Mouse (Mus musculus) G1E-ER4 (cell line): ENCODE data around the gene Tenm4. TPM values are rescaled to one million over a fixed set of nuclear protein-coding genes. Genes with fewer than 3 reads are reported as not detected.

Source experiments
- GATA1 ChIP-seq: IDR thresholded peaks from one replicate; pipeline ENCODE4 v1.8.0; 2012; ENCODE audit warnings: low read length, inconsistent platforms
- polyA plus RNA-seq: library from polyadenylated mRNA; stranded (reverse); fragments of >175 nt; gene quantifications from 2 replicates; pipeline ENCODE4 v1.2.3, GENCODE M21; 2012

Tenm4 gene
- polyA plus RNA-seq, 1 experiment = not detected

GRCm38 (mm10) chr7:96270684-96271083, 99.6 kb downstream of the Tenm4 start:
- no peak for TF ChIP-seq GATA1

DNA sequence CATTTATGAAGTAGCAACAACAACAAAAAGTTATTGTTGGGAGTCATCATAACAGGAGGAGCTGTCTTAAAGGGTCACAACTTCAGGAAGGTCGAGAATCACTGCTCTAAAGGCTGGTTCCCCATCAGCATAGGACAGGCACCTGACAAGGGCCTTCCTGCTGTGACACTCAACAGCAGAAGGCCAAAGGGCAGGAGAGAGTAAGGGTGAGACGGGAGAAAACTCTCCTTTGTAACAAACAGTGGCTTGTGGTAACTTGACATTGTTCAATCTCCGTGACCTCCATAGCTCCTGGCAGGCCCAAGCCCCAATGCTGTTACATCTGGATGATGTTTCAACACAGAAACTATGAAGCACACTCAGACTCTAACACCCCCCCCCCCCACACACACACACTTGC, 101.0 kb downstream of the Tenm4 start:
- no peak for TF ChIP-seq GATA1

- no peak for TF ChIP-seq GATA1
Measured at GRCm38 (mm10) chr7:96274486-96274885, 103.4 kb downstream of the Tenm4 start.

DNA sequence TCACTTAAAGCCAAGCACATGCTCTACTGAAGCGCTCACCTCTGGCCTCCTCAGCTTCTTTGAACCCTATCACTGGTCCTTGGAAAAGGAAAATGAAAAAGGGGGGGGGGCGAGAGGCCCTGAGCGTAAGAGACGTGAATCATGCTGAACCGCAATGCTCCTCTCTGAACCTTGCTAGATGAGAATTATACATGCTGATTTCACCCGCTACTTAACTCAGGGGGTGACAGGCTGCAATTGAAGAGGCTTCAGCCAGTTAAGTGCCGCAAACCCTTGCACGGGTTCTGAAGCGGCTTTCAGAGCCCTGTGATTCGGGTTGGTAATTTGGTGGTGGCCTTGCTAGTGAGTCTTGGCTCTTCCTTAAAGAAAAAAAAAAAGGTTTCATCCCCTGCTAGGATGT, 106.5 kb downstream of the Tenm4 start:
- no peak for TF ChIP-seq GATA1

DNA sequence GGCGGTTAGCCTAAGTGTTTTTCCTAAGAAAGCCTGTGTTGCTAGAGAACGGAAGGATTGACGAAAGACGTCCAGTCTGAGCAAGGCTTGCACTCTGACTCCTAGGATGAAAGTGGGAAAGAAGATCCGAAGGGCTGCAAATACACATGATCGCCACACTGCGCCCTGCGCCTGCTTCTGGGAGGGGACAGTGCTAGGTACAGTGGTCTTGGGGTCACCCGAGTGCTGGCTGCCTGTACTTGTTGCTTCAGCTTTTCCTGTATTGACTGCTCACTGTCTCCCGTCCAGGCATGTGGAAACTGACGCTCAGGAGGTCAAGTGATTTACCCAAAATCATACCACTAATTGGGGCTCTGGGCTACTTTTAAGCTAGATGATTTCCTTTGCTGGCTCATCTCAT, 107.3 kb downstream of the Tenm4 start:
- no peak for TF ChIP-seq GATA1

DNA sequence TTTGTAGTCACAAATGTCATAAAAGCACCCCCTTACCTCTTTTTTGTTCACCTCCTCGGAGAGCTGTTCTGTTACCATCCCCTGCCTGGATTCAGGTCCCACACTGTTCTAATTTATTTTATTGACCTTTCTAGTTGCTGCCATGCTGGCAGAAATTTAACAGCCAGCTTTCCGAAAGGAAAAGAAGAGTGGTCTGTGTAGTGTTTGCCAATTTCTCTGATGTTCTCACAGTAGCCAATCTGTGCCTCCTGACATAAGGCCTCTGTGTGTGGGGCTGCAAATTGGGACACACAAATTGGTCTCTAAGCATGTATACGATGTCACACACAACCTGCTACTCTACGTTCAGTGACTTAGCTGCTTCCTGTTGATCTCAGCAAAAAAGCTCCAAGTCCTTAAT, 109.7 kb downstream of the Tenm4 start:
- no peak for TF ChIP-seq GATA1

DNA sequence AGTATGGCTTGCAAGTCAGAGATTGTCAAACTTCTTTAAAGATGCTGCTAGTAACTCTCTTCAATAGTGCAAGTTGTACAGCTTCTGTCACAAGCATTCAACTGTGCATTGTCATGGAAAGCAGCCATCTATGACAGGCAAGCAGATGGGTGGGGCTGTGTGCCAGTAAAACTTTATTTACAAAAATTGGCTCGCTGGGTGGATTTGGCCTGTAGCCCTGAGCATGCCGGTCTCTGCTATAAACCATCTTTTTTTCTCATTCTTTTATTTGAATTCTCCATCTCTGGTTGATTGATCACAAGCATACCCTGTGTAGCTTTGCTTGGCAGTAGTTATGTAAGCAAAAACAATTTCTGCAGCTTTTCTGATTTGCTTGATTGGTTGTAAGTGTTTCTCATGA, 119.5 kb downstream of the Tenm4 start:
- TF ChIP-seq GATA1 = no peak

DNA sequence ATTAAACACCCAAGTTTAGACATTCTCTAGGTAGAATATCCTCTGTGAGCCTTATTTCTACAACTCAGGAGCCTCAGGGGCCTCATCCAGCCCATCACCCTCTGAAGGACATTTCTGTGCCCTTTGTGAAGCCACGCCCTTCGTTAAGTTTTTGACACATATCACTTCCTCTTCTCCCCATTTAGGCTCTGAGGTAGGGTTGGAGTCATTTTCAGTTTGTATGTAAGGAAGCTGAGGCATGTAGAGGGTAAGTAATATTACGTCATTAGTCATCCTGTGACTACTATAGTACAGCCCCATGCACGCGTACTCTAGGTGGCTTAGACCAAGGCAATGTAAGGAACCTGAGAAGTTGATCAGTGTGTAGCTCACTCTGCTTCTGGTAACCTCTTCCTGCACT, 124.9 kb downstream of the Tenm4 start:
- TF ChIP-seq GATA1 = no peak

GRCm38 (mm10) chr7:96300826-96301397, 129.9 kb downstream of the Tenm4 start:
- no peak for TF ChIP-seq GATA1

DNA sequence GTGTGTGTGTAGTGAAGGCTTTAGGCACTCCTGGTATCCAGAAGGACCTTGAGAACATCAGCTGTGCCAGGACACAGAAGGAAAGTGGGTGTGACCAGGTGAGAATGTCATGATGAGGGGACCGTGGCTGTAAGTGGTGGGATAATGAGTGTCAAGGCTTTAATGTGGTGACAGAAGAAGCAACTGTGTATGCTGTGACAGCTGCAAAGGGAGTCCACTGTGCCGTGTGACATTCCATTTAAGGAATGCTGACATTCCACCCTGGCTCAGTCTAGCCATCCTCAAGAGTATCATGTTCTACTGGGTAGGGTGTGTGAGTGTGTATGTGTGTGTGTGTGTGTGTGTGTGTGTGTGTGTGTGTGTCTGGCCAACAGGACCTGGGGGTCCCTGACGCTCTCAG, 130.8 kb downstream of the Tenm4 start:
- TF ChIP-seq GATA1 = no peak

DNA sequence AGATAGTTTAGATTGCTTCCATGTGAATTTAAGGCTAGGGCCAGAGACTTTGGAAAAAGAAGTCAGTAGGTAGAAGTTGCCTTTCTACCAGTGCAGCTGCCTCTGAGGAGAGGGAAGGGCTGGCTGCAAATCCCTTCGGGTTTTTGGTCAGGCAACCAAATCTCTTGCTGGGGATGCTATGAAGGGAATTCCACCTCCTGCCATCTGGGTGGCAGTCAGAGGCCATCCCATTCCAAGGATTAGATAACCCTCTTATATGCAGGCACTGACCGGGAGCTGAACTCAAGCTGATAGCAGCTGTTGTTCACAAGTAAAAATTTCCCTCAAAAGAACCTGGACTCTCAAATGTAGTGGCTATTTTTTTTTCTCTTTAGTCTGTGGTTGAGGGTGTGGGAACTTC, 132.9 kb downstream of the Tenm4 start:
- TF ChIP-seq GATA1 = no peak

- TF ChIP-seq GATA1 = no peak
Measured at GRCm38 (mm10) chr7:96305382-96305935, 134.4 kb downstream of the Tenm4 start.

- TF ChIP-seq GATA1 = no peak
Measured at GRCm38 (mm10) chr7:96308106-96308505, 137.1 kb downstream of the Tenm4 start.

- no peak for TF ChIP-seq GATA1
Measured at GRCm38 (mm10) chr7:96329343-96329742, 158.3 kb downstream of the Tenm4 start.

DNA sequence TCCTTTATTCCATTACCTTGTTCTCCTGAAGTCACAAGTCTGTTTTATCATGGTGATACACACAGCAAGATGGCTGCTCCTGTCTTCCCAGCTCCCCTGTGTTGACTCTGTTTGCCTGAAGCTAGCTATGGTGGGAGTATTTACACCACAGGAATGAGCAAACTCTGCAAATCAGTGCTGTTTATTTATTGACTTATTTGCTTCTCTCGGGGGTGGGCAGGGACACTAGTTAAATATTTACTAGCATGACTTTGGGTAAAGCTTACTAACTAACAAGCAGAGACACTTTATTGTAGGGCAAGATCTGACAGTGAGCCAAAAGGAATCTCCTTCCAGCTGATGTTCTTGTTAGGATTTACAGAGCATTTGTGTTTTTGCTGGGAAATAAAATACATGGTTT, 160.1 kb downstream of the Tenm4 start:
- no peak for TF ChIP-seq GATA1

- TF ChIP-seq GATA1 = no peak
Measured at GRCm38 (mm10) chr7:96334361-96334760, 163.3 kb downstream of the Tenm4 start.

- no peak for TF ChIP-seq GATA1
Measured at GRCm38 (mm10) chr7:96336376-96336775, 165.3 kb downstream of the Tenm4 start.

DNA sequence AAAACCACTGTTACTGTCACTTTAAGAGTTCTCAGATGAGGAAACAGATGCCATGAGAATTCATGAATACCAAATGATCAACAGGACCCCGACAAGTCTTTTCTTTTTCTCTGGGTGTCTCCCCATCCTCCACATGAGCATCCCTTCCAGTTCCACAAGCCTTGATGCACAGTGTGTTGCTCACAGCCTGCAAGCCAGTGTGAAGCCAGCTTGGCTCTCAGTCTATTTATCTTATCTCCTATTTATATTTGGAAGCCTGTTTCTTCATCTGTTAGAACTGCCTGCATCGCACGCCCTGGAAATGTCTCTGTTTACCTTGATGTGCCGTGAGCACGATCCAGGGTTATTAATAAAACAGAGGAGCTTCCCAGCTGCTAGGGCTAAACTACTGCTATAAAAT, 169.8 kb downstream of the Tenm4 start:
- TF ChIP-seq GATA1 = no peak

DNA sequence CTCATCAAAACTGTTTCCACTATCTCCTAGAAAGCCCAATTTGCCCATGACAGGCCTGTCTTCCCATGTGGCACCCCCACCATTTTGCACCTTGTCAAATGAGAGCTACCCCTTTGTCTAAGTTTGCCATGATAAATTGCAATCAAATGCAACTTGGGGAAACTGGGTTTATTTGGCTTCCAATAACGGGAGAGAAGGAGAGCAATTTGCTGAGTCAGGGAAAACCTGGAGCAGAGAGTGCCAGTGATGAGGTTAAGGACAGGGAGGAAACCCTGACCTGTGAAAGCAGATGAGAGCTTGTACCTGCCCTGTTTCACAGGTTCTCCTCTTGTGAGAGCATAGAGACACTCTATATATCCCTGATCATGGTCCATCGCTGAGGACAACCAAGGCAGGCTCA, 170.4 kb downstream of the Tenm4 start:
- TF ChIP-seq GATA1 = no peak
